Mouse (Mus musculus) frontal cortex, postnatal 36 days (tissue): ENCODE measurements around the gene Gm42715.

ENCODE experiments used
- DNase-seq, 2 experiments: peaks; one replicate each; pipeline ENCODE4 v3.0.0; 2022; ENCODE audit warnings: low spot score in 2 of 2

Gm42715 gene

DNA sequence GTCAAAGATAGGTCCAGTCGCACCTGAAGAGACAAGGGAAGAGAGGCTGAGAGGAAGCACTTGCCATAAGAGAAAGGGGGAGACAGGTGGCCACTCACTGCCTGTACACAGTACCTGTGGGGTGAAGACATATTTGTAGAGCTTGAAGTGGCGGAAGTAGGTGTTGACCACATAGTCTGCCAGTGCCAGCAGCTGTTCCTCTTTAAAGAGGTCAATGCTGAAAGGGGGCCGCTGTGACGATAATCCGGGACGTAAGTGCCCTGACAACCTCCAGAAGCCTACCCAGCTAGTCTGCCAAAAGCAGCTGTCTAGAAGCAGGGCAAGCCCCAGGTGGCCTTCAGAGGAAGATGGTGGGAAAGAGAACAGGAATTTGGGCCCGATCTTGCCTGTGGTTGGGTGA is 65.6 kb downstream of the Gm42715 start:
- no peak for DNase-seq

DNA sequence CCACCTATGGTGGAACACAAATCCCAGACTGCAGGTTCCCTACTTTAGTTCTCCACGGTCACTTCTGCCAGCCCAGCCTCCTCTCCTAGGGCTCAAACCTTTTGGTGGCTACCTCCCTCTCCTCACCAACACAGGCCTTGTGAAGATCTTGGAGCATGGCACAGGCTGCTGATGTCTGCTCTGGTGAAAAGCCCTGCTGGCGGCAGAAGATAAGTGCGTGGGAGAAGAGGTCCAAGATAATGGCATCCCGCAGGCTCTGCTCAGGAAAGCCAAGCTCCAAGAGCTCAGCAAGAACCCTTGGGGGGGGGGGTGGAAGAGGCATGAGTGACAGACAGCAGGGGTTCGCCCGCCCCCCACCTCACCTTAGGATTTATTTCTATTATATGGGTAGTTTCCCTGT is 66.8 kb downstream of the Gm42715 start:
- DNase-seq = no peak

DNA sequence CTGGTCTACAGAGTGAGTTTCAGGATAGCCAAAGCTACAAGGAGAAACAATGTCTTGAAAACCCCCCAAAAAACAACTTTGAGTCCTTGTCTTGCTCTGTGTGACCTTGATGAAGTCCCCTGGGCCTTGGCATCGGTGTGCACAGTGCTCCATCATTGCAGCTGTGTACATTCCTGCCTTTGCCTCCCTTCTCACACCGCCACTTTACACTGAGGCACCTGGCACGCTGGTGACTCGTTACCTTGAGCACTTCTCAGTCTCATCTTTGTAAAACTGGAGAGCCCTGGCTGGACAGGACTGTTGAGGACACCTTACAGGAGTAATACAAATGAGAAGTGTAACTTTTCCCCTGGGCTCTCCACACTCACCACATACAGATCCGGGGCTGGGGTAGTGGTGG is 67.8 kb downstream of the Gm42715 start:
- DNase-seq = no peak

DNA sequence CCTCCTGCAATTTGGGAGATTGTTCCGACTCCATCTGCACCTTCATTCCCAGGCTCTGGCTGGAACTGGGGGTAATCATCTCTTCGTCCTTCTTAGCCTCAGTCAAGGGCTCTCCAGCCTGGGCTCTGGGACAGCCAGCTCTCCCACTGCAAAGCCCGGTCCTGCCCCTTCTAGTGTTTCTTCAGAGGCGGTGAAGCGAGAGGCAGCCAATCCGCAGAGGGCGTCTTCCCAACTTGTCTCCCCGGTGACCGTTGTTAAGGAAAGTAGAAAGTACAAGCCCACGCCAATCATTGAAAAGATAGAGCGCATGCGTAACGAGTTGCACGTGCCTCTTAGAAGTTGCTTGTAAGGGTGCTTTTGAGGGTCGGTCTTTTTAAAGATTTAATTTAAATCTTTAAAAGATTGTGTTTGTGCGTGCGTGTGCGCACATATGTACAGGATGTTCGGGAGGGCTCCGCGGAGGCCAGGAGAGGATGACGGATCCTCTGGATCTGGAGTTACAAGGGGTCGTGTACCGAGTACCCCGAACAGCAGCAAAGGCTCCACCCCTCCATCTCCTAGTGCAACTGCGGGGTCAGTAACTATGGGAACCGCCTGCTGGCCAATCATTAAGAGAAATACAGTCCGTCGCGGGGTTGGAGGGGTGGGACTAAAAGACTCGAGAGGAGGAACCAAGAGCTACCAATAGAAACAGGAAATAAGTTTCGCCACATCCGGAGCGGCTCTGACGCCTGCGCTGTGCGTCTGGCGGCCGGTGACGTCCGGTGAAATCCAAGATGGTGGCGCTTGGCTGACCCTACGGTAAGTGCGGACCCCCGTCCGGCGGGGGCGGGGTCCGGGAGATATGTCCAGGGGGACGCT is 68.9 kb downstream of the Gm42715 start, which contains the start of the genes Ccdc189 and Rnf40:
Gene Ccdc189 (minus strand): TSS at position 585 of the 861 bp plus-strand sequence.
Gene Rnf40 (plus strand): TSS at position 757 of the 861 bp plus-strand sequence.
- DNase-seq = peak; percentile 96

- DNase-seq = no peak
These were observed 69.5 kb downstream of the Gm42715 start for GRCm38 (mm10) chr7:127588901-127589300.

- no peak for DNase-seq
These were observed 70.3 kb downstream of the Gm42715 start for GRCm38 (mm10) chr7:127589637-127590036.

DNA sequence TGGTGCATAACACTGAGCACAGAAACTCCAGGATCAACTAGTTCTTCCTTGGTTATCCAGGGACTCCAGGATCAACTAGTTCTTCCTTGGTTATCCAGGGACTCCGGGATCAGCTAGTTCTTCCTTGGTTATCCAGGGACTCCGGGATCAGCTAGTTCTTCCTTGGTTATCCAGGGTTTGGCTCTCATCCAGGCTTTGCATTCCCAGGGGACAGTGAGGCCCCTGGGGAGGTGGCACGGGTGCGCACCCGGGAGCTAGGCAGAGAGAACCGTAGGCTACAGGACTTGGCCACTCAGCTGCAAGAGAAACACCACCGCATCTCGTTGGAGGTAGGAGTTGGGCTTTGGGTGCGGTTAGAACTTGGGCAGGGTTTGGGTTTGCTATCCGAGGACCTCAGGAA is 71.7 kb downstream of the Gm42715 start:
- DNase-seq = no peak

DNA sequence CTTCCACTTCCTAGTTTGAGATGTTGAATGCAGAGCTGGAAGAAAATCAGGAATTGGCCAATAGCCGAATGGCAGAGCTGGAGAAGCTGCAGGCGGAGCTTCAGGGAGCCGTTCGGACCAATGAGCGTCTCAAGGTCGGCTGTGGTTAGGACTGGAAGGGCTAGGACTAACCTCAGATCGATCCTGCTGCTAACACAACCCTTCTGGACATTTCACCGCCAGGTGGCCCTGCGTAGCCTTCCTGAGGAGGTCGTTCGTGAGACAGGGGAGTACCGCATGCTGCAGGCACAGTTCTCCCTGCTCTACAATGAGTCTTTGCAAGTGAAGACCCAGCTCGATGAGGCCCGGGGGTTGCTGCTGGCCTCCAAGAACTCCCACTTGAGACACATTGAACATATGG is 73.2 kb downstream of the Gm42715 start:
- DNase-seq = no peak

GRCm38 (mm10) chr7:127596747-127597146 is 77.4 kb downstream of the Gm42715 start:
- no peak for DNase-seq

- no peak for DNase-seq
These were observed 81.2 kb downstream of the Gm42715 start for GRCm38 (mm10) chr7:127600612-127601011.

DNA sequence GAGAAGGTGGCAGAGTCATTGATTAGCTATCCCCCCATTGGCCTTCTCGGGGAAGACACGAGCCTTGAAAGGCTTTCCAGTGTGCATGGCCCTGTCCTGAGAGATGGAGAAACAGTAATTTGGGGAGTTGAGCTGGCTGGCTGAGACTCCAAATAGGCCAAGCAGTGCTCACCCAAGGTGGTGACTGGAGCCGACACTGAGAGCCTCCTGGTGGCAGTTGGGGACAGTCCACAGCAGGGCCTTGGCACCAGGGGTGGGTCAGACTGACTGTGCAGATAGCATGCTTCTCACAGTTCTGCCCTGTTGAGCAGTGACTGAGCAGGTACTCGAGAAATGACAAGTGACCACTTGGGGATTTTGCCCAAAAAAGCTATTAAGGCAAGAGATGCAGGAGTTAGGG is 82.4 kb downstream of the Gm42715 start:
- no peak for DNase-seq

GRCm38 (mm10) chr7:127602903-127603302 is 83.5 kb downstream of the Gm42715 start:
- DNase-seq = no peak

GRCm38 (mm10) chr7:127604256-127604655 is 84.9 kb downstream of the Gm42715 start:
- no peak for DNase-seq

- DNase-seq = no peak
These were observed 87.8 kb downstream of the Gm42715 start for GRCm38 (mm10) chr7:127607150-127607549.

GRCm38 (mm10) chr7:127611011-127611410 is 91.6 kb downstream of the Gm42715 start:
- no peak for DNase-seq

GRCm38 (mm10) chr7:127611561-127611960 is 92.2 kb downstream of the Gm42715 start:
- DNase-seq = no peak

GRCm38 (mm10) chr7:127613501-127613900 is 94.1 kb downstream of the Gm42715 start:
- no peak for DNase-seq

GRCm38 (mm10) chr7:127614091-127614490 is 94.7 kb downstream of the Gm42715 start:
- no peak for DNase-seq

GRCm38 (mm10) chr7:127614511-127614890 is 95.1 kb downstream of the Gm42715 start:
- DNase-seq = no peak

GRCm38 (mm10) chr7:127614891-127615843 is 95.8 kb downstream of the Gm42715 start, which contains the start of gene Zfp629:
Gene Zfp629, minus strand, starts transcription at chr7:127615797.
- DNase-seq = peak; percentile 75 to 77

DNA sequence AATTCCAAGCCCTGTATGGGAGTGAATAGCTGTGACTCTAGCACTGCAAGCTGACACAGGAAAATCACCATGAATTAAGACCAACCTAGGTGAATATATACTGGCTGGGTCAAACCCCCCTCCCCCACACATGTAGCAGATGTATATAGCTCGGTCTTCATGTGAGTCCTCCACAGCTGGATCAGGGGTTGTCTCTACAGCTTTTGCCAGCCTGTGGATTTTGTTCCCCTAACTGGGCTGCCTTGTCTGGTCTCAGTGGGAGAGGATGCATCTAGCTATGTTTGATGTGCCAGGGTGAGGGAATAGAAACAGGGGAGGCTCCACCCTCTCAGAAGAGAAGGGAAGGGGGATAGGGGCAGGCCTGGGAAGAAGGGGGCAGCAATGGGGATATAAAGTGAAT is 97.0 kb downstream of the Gm42715 start:
- no peak for DNase-seq
